Mouse (Mus musculus) MEL-GATA-1-ER (cell line): ENCODE data around the gene Mpl.

Experiments
- DNase-seq: peaks from one replicate; pipeline ENCODE4 v3.0.0-alpha.2; 2012; ENCODE audit warnings: low read depth; ENCODE audit errors: extremely low read depth

Gene Mpl

DNA sequence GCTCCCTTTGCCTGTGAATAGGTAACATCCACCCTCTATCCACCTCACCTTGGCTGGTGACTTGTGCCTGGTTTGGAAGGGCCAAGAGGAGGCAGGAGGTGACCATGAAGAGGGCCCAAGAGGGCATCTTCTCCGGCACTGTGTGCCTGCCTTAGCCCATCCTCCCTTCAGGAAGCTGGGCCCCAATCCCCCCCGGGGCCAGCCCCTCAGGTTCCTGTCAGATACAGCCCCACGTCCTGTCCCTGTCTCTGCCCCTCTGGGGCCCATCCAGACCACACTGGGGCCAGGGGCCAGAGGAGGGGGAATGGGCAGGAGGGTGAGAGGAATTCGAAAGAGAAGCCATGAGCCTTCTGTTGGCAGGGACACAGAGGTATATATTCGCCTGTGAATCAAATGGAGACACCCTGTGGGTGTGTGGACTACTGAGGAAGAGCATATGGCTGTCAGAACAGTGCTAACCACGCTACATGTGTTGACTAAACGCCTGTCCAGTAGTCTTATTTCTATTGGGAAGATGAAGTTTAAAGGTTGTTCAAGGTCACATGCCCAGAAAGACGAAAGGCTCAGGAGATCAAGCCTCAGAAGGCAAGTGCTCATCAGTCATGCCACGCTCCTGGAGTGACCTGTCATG is at the start of gene Mpl:
Gene Mpl (minus strand): TSS at position 169 of the 631 bp plus-strand sequence.
- DNase-seq = no peak

DNA sequence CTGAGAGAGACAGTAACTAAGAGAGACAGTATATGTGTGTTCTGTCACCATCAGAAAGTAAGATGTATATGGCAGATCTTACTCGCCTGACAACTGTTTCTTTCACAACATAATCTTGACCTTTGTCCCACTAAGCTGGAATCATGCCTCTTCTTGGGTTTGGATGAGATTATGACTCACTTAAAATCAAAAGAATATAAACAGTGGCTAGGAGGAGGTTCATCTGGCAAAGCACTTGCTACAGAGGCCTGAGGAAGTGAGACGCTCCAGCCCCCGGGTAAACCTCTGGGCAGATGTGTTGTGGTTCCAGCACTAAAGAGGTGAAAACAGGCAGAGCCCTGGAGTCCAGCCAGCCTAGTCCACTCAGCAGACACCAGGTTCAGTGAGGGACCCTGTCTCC is 48.2 kb upstream of the Mpl start:
- no peak for DNase-seq

DNA sequence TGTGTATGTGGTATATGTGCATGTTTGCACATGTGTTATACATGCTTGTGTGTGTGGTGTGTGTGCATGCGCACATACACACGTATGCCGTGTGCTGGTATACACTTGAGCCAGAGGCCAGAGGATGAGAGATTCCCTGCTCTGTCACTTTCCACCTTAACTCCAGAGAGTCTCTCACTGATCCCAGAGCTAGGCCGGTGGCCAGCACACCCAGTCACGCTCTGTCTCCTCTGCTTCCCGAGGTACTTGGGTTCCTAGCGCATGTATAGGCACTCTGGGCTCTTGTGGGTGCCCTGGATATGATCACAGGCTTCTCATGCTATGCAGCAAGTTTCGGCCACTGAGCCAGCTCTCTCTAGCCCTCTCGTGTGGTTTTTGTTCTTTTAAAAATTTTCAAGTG is 43.5 kb upstream of the Mpl start:
- no peak for DNase-seq

DNA sequence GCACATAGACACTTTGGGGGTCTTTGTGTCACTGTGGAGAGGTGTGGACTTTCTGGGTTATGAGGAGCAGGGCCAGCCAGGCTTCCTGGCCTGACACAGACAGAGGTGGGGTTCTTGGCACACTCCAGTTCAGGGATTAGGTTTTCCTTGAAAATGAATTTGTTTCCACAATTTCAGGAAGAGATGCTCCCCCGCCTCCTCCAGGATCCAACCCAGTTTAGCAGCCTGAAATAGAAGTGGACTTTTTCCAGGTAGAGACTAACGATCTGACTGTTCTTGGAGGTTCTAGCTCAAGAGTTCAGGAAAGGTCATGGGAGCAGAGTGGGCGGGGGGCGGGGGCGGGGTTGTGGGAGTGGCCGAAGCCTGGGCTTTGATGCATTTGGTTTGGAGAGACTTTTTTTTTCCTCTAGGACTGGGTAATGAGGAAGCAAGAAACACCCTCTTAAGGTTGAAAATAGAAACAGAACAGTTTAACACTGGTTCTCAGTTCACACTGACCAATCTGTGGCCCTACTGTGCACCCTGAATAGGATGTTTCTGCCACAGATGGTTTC is 42.9 kb upstream of the Mpl start:
- DNase-seq = no peak

DNA sequence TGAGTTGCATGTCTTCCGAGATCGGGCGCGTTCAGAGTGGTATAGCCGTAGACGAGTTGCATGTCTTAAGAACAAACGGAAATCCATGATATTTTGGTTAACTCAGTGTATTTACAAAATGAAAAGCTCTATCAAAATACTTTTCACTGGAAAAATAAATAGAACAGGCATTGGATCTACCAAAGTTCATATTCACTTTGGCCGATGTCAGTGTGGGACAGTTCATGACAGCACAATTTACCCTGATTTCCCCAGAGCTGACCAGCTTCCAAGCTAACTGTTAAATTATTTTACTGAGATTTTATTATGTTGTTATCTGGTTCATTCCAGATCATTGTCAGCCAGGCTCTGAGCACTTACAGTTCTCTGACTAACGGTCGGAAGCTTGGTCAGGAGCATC is 33.1 kb upstream of the Mpl start:
- no peak for DNase-seq

DNA sequence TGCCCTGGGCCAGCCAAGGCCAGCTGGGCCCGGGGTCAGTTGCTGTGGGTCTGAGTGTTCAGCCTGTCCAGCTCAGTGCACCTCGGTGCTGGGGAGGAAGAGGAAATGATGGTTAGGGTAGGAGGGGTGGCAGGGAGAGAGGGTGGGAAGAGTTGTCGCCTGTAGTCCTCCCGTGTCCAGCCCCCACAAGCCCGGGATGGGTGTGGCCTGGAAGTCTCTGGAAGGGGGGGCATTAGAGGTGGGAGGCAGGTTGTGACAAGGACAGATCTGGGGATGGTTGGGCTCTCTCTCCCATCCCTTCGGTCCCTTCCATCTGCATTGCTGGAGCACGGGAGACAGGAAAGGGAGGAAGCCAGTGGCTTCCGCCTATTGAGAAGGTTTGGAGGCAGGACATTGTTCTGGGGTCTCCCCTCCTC is 32.4 kb upstream of the Mpl start, which contains the start of gene Tie1:
Gene Tie1 (minus strand): TSS at position 345 of the 416 bp plus-strand sequence.
- DNase-seq = no peak

DNA sequence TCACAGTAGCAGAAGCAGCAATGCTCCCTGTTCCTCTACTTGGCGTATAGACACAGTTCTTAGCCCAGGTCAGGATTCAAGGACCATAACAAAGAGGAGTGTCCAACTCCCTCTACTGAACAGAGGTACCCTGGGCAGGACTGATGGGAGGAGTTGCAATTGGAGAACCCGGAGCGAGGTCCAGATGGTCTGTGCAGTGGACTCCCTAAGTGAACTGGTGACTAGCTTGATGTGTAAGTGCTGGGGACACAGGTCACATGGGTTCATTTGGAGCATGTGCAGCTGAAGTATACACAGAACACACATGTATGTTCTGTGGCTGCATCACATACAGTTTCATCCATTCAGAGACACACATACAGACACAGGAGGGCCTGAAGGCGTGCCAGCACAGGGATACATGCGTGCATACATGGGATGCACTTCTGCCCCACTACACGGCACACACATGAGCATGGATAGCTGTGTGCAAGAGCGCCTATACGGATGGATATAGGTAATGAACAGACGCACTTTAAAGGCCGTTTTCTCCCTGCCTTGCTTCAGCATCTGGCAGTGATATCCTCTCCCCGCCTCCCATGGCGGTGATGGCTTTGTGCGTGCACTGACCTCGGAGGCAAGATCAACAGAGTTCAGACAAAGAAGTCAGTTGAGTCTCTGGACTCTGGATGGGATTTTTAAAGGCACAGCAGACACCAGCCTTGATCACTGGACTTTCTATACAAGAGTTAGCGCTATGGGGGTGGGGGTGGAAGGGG is 19.6 kb upstream of the Mpl start:
- DNase-seq = no peak

DNA sequence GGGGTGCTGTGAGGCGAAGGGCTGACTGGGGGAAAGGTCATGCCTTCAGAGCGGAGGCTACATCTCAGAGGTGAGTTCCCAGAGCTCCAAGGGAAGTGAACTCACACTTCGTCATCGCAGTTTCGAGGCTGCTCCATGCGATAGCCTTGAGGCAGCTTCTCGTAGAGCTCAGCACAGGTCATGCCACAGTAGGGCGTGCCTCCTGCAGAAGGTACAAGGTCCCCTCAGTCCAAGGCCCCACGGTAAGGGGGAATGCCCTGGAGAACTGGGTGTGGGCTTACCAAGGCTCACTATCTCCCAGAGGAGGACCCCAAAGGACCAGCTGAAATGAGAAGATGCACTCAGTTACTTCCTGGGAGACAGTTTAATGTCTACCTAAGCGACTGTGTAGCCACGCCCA is 15.4 kb upstream of the Mpl start:
- DNase-seq = no peak

DNA sequence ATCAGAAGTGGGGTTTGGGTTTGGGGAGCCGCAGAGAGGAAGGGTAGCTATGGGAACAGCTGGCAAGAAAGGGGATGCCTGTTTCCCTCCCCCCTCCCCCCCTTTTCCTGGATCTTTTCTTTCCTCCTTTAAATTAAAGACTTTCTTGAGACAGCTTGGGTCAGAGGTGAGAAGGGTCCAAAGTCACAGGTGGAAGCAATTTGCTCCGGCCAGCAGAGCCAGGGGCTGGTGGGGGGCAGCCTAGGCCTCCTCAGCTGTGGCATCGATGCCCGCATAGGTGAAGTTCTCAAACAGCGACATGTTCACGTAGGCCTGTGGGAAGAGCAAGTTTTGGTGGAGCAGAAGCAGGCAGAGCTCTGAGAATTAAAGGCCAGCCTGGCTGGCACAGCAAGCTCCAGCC is 14.0 kb upstream of the Mpl start:
- no peak for DNase-seq

DNA sequence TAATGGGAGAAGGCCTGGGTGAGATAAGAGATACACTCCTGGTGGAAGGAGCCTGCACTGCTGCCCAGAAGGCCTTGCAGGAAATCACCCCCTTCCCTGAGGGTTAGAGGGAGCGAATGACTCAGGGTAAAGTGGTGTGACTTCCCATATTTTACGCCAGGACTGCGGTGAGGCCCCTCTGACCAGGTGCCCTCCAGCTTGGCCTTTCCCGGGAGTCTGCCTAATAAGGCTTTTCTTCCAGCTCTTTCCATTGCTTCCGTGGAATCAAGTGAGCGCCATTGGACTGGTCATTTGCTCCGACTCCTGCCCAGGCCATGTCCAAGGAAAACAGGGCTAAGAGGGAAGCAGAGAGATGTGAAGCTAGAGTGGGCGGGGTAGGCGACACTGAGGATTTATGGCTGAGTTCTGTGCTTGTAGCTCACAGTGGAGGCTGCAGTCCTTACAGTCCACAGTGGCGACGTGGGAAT is 8.4 kb upstream of the Mpl start:
- DNase-seq = peak; percentile 47

DNA sequence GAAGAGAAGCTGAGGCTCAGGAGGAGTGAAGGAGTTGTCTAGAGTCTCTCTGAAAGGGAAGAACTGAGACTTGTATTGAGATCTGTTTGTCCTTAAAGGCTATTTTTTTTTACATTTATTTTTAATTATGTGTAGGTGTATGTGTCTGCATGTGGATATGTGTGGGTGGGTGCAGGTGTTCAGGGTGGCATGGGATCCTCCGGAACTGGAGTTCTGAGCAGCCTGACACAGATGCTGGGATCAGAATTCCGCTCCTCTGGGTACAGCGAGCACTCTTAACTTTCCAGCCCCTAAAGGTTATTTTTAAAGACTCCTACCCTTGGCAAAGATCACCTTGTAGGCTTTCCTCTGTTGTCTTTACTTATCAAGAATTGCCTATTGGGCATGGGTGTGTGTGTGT is 7.6 kb upstream of the Mpl start:
- DNase-seq = no peak

DNA sequence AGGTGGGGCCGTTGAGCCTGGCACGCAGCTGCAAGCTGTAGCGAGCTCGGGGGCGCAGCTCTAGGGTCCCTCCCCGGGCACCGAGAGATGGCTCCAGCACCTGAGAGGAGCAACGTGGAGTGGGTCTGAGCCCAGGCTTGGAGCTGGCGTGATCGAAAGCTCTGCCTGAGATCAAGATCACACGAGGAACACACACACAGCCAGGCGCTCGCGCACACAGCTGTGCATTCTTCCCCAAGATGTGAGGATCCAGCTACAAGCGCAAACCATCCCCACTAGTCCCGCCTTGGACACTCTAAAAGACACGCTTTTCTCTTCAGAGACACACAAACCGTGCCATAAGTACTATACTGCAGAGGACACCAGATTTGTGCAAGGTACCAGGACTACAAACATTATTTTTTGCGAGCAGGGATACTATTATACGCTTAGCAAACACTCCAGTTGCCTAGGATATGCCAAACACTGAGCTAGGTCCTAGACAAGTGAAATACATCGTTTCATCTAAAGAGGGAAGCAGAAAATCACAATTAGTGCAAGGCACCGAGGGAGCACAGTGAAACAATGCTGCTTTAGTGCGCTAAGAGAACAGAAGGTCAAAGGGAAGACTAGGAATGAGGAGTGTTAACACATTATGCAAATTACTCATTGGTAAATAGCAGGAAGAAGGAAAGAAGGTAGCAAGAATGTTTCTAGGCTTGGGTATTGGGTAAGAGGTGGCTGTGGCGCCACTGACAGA is 10.7 kb downstream of the Mpl start:
- DNase-seq = no peak

DNA sequence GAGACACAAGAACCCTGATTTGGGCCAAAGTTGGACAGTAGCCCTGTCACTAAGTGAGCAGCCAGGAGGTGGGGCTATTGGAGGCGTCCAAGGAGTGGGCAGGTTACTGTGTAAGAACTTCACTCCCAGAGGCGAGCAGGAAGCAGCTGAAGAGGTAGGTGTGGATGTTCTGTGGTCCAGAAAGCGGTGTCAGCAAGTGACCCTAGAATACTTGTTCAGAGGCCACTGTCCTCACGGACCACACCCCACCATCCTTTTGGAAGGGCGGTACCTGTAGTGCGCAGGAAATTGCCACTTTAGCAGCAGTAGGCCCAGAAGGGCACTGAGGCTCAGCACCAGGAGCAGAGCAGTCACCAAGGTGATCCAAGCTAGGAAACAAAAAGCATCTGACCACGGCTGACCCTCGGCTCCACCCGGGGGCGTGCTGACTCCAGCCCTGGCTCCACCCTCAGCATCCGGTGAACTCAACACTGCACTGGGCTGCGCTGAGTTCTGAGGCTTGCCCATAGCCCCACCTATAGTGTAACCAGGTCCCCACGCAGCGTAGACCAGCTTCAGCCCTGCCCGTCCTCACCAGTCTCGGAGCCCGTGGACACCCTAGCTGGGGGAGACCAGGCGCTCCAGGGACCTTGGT is 11.4 kb downstream of the Mpl start:
- no peak for DNase-seq

DNA sequence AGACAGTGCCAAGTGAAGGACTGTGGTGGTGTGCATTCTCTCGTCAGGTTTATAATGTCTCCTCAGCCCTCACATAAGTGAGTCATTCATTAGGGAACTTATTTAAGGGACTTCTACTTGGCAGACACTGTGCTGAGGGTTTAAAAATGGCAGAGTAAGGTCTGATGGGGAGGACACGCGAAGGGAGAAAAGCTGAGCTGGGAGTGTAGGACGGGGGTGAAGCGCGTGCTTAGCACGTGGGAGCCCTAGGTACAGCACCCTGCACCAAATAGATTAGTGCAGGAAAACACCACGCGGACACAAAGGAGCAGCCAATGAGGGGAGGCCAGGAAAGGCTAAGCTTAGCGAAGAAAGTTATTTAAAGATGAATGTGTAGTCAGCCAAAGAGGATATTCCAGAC is 12.2 kb downstream of the Mpl start:
- no peak for DNase-seq

DNA sequence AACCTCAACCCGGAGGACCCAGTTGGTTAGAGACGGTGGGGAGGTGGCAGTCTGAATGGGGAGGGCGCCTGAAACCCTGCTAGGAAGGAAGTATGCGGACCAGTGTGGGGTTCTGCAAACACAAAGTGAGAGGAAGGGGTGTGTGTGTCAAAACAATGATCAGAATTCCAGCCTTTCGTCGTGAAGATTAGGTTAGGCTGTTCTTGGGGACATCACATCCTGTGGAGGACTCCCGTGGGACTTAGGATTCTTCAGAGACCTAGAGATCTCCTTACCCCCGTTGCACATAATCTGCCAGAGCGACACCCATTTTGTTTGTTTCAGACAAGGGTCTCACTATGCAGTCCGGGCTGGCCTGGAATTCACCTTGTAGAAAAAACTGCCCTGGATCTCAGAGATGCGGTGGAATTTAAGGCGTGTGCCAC is 19.5 kb downstream of the Mpl start:
- DNase-seq = no peak

DNA sequence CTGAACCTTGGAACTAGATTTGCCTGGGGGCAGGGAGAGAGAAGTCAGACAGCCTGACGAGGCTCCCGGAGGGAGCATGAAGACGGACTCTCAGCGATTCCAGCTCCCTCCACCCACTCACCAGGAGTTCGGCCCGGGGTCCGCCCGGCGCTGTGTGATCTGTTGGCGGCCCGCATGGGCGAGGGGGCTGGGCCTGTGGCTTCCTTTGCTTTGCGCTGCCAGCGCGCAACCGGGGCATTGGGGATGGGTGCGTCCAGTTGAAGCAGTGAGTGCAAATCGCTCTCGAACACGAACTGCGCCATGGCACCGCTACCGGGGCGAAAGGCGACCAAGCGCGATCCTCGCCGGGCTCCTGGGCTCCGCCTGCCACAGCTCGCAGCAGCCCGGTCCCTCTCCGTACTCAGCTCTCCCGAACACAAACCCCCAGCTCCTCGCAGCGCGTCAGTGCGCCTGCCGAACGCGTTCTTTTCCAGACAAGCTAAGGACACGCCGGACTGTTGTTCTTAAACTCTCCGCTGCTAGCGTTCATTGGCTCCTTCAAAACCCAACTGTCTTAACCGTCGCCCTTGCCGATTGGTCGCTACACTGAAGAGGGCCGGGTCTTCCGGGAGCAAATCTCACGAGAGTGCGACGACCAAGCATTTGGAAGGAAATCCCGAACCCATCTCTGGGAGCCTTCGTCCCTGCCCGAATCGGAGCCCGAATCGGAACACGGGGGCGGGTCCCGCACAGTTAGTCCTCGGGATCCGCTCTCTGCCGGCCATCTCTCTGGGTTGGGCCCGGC is 20.3 kb downstream of the Mpl start, which contains the start of gene Cdc20:
Gene Cdc20 (minus strand): TSS at position 533 of the 784 bp plus-strand sequence.
- peak; percentile 95 for DNase-seq

DNA sequence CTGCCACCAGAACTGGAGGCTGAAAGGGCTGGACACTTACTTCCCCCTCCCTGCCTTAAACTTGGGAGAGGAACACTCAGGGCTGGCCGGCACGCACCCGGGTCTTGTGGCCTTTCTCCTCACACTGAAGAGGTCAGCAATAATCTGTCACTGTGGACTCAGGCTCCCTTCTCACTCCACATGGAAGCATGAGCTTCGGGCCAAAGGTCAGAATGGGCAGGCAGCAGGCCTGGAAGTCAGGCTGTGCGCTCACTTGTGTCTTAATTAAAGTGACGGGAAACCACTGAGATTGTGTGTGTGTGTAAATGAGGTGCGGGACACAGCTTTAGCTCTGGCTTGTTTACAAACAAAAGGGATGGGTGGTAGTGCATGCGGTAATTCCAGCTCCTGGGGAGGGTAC is 25.0 kb downstream of the Mpl start:
- no peak for DNase-seq

DNA sequence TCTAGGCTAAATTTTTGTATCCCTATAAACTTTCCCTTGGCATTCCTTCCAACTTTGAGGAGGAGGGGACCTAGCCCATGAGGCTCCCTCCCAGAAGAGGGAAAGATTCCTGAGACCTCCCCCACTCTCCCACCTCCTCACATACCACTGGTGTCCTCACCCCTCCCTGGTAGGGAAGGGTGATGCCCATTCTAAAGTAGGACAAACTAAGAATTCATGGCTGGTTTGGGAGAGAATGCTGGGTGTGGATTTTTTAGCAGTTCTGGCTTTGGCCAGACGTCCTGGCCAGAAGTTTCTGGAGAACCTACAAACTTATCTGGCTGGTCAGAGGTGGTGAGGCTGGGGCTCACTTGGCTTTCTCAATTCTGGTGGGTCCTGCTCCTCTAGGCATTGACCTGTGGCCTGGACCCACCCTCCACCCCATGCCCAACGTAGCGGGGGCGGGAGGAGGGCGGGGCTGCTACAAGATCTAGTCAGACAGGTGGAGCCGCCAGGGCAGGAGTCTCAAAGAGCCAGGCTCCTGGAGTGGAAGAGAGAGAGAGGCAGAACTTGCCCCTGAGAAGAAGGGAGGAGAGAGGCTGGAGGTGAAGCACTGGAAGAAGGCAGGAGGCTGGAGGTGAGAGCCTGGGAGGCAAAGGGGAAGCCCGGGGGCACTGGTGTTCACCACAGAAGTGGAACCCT is 28.0 kb downstream of the Mpl start:
- no peak for DNase-seq

DNA sequence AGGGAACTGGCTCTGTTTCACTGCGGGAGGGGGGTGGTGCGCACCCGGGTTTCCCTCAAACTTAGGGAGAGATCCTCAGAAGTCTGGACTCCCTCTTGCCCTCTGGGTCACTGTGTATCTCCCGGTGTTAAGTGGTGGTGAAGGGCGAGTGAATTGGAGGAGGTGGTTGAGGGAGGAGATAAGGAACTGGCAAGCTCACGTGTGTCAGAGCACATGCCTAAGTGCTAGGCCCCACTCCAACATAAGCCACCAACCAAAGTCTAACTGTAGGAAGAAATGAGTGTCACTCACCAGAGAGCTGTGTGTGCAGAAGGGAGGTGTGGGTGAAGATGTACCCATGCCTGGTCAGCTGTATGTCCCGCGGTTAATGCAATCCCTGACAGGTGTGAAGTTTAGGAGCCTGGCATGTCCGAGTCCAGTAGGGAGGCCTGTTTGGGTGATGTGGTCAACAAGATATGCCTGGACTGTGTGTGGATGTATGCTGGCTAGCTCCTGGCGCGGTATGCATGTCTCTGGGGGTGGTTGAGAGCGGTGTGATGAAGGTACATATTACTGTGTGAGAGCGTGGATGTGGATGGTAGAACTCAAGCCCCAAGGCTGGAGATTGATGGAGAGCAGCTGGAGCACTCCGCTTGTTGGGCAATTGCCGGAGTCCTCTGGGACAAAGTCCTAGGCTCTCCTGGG is 28.6 kb downstream of the Mpl start:
- DNase-seq = peak; percentile 55
